Mouse (Mus musculus) layer of hippocampus, adult 2 months (tissue): ENCODE data around the gene Mpp4. TPM values are rescaled to one million over a fixed set of nuclear protein-coding genes. Genes with fewer than 3 reads are reported as not detected.

ENCODE experiments used
- DNase-seq, 2 experiments: peaks; one replicate each; pipeline ENCODE4 v3.0.0; 2022; ENCODE audit warnings: low spot score in 2 of 2
- H3K27ac ChIP-seq: fragments of 200-600 bp; 2 replicates; pipeline ENCODE4 v1.8.1; 2022
- H3K4me3 ChIP-seq: fragments of 200-600 bp; 2 replicates; pipeline ENCODE4 v1.8.1; 2022; ENCODE audit warnings: mild to moderate bottlenecking
- CTCF ChIP-seq: fragments of 200-600 bp; conservative IDR thresholded peaks from 2 replicates; pipeline ENCODE4 v1.8.1; 2022; ENCODE audit warnings: antibody characterized with exemption, mild to moderate bottlenecking, moderate library complexity
- total RNA-seq, 2 experiments: library from RNA; stranded (reverse); gene quantifications; 2 replicates each; pipeline ENCODE4 v1.2.3; 2021

The Mpp4 gene
- total RNA-seq, 2 experiments from 2014 or later: 1.8 to 2.7 TPM

GRCm38 (mm10) chr1:59162309-59163024, 722 bp downstream of the Mpp4 start:
- Histone ChIP-seq H3K27ac (peak overlapping the region; percentile 79), H3K4me3 (no peak overlapping the region)
- TF ChIP-seq CTCF: no peak
- no peak for DNase-seq

- no peak for DNase-seq
- H3K4me3 ChIP-seq: no peak overlapping the region
- H3K27ac ChIP-seq: no peak overlapping the region
- TF ChIP-seq CTCF: no peak
These were observed 1.8 kb downstream of the Mpp4 start for GRCm38 (mm10) chr1:59161396-59161795.

DNA sequence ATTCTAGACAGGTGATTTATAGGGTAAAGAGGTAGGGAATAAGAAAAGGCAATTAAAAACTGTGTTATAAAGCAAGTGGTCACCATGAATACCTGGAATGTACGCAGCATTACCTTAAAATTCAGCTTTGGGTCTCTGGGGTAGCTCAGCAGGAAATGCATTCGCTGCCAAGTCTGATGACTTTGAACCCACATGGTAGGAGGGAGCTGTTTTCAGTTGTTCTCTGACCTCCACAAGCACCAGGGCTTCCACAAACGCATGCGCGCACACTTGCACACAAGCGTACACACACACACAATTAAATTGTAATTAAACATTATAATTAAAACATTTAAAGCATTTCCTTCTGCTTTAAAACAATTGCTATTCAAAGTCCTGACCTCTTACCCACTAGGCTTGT, 2.3 kb downstream of the Mpp4 start:
- no peak for DNase-seq
- no peak for TF ChIP-seq CTCF
- no peak overlapping the region for H3K4me3 ChIP-seq

GRCm38 (mm10) chr1:59159136-59159535, 4.1 kb downstream of the Mpp4 start:
- TF ChIP-seq CTCF: no peak
- Histone ChIP-seq H3K4me3 (no peak overlapping the region), H3K27ac (no peak overlapping the region)
- DNase-seq: no peak

More for the DNA sequence above, 2.3 kb downstream of the Mpp4 start:
- H3K27ac ChIP-seq: no peak overlapping the region

DNA sequence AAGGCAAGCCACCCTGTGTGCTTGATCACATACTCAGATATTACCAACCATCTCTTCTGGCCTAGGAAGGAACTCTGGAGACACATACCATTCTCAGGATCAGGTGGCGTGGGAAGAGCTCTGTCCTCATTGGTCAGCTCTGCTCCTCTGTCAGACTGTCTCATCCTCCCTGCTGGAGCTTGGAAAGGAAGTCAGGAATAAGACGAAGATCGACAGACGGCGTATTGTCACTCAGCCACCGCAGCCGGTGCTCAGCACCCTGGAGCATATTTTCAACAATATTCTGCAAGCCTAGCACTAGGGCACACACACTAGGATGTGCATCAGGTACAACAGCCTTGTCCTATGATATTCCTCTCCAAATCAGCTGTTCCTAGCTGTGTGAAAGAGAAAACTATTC, 4.7 kb downstream of the Mpp4 start:
- TF ChIP-seq CTCF: no peak
- no peak overlapping the region for H3K27ac ChIP-seq
- H3K4me3 ChIP-seq: no peak overlapping the region
- DNase-seq: no peak

- no peak overlapping the region for H3K4me3 ChIP-seq
These were observed 5.3 kb downstream of the Mpp4 start for GRCm38 (mm10) chr1:59157846-59158245.

DNA sequence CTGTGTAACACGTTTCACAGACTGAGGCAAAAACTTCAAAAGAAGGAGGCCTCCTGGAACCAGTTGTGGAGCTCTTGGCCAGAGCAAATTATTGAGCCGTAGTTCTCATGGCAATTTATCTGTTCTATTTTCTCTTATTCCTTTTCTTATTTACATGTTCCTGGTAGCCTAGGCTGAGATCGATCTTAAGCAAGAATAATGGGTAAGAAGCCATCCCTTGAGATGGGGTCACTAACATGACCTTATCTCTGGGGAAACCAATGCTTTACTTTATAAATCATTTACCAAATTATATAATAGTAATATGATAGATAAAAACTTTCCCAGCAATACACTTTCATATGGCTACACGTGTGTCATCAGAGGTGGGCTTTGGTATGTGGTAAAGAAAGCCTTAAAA, 10.8 kb downstream of the Mpp4 start:
- Histone ChIP-seq H3K4me3 (no peak overlapping the region), H3K27ac (no peak overlapping the region)
- no peak for DNase-seq
- no peak for TF ChIP-seq CTCF

More at GRCm38 (mm10) chr1:59157846-59158245, 5.3 kb downstream of the Mpp4 start:
- no peak for DNase-seq
- no peak overlapping the region for H3K27ac ChIP-seq
- TF ChIP-seq CTCF: no peak

DNA sequence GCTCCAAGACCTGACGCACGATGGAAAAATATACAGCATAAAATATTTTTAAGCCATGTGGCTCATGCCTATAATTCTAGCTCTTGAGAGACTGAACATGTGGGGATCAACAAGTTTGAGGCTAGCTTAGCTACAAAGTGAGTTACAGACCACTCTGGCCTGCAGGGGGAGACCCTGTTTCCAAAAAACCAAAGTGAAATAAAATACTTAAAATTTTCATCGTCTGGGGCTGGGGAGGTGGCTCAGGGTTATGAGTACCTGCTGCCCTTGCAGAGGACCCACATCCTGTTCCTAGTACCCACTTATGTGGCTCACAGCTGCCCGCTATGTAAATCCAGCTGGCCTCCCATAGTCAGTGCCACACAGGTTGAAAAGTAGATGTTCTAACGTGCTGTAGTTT, 12.6 kb downstream of the Mpp4 start:
- DNase-seq: no peak
- Histone ChIP-seq H3K27ac (no peak overlapping the region), H3K4me3 (no peak overlapping the region)
- TF ChIP-seq CTCF: no peak

DNA sequence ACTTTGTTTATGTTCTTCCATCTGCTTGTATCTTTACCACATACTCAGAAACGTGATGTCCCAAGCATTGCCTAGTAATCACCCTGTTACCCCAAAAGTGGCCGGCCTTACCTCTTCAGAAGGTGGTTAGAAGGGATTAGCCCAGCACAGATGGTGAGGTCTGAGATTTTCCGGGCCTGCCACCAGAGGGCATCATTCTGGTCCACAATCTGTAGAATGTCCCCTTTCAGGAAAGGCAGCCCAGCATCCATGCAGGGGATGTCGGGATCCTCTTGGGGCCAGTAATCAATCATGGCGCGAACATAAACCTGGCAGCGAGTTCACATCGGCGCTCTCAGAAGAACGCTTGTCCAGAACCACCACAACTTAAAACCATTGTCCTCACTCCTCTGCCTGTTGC, 18.6 kb downstream of the Mpp4 start:
- Histone ChIP-seq H3K27ac (no peak overlapping the region), H3K4me3 (no peak overlapping the region)
- TF ChIP-seq CTCF: peak; percentile 62
- no peak for DNase-seq

DNA sequence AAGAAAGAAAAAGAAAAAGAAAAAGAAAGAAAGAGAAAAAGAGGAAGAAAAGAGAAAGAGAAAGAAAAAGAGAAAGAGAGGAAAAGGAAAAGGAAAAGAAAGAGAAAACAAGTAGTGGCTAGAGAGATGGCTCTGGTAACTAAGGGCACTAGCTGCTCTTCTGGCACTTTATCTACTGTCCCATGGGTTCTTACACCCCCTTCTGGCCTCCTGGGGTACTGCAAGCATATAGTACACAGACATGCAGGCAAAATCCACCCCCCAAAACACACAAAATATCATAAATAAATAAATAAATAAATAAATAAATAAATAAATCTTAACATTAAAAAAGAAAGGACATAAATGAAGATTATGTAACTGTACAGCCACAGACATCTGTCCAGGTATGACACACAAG, 20.4 kb downstream of the Mpp4 start:
- peak; percentile 77 for TF ChIP-seq CTCF
- H3K4me3 ChIP-seq: no peak overlapping the region
- H3K27ac ChIP-seq: no peak overlapping the region
- DNase-seq: no peak

DNA sequence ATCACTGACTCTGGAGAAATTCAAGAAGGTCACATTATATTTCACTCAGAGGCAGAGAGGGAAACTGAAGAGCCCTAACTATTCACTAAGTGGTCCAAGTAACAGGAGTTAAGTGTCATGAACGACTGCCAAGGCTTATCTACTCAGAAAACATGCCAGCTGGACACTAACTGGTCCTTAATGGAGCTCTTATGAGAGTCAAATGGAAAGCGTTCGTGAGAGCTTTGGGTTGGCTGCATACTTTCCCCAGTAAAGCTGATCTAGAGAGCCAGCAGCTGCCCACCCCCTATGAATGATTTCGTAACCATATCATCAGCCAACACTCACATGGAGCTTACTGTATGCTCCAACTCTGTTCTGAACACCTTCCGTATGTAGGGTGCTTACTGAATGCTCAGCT, 28.8 kb downstream of the Mpp4 start:
- DNase-seq: no peak
- H3K4me3 ChIP-seq: no peak overlapping the region
- H3K27ac ChIP-seq: no peak overlapping the region
- TF ChIP-seq CTCF: no peak

DNA sequence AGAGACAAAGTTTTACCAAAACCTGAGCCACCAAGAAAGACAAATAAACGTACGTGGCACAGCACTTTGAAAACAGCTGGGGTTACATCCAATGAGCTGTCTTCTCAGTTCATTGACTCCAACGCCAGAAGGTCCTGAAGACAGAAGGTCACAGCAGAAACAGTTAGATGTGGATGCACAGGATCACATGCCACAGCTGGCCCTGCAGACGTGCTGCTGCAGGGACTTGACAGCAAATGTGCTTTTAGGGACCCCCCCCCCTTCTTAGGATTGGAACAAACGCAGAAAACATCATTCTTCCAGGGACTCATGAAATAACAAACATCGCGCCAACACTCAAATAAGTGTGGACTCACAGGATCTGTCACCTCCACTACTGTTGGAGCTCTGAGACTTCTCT, 34.3 kb downstream of the Mpp4 start:
- DNase-seq: no peak
- Histone ChIP-seq H3K4me3 (no peak overlapping the region), H3K27ac (no peak overlapping the region)
- no peak for TF ChIP-seq CTCF

- no peak for DNase-seq
- no peak for TF ChIP-seq CTCF
- Histone ChIP-seq H3K4me3 (no peak overlapping the region), H3K27ac (no peak overlapping the region)
These were observed 37.6 kb downstream of the Mpp4 start for GRCm38 (mm10) chr1:59125558-59125957.

DNA sequence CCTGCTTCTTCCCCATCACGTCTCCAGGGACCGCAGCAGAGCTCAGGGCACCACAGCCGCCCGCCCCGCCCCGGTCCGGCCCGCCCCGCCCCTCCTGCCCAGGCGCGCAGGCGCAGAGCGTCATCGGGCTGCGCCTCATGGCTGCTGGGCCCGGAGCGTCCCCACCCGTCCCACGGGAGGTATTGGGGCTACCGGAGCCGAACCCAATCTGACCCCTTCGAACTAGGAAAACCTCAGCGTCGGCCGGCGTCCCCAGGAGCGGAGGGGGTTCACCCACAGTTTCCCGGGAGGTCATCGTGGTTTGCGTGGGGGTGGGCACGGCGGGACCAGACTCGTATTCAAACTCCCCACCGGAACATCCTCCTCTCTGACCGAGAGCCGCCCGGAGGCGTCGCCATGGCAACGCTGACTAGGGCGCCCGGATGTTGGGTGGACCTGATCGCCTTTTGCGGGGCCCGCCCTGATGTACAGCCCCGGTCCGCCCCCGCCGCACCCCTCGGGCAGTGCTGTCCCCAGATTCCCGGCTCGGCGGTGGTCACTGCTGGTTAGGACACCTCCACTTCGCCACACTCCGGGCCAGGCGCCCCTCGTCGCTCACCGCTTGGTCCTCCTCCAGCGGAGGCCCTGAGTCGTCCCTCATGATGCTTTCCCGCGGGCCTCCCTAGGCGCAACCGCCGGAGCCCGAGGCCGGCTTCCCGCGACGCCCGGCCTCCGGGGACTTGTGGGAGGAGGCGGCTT, 43.3 kb downstream of the Mpp4 start, which contains the start of gene Tmem237:
Gene Tmem237 (minus strand): TSS at position 689 of the 738 bp plus-strand sequence.
- no peak for TF ChIP-seq CTCF
- peak within 1 kb of the TSS; percentile 71 for H3K4me3 ChIP-seq
- DNase-seq: peak; percentile 92
- H3K27ac ChIP-seq: peak within 1 kb of the TSS; percentile 98
